Mouse (Mus musculus) myocyte (in vitro differentiated cells): ENCODE results near the gene Rab11fip4. TPM values are rescaled to one million over a fixed set of nuclear protein-coding genes. Genes with fewer than 3 reads are reported as not detected.

Source experiments
- H3K27me3 ChIP-seq: one replicate; pipeline ENCODE4 v1.6.1; 2011; ENCODE audit not compliant: control insufficient read depth, insufficient read depth, insufficient read length
- H3K36me3 ChIP-seq: one replicate; pipeline ENCODE4 v1.6.1; 2011; ENCODE audit not compliant: control insufficient read depth, insufficient read depth
- H3K4me2 ChIP-seq: one replicate; pipeline ENCODE4 v1.6.1; 2011; ENCODE audit warnings: low read depth, control low read depth
- H3K4me3 ChIP-seq: one replicate; pipeline ENCODE4 v1.5.1; 2011; ENCODE audit warnings: mild to moderate bottlenecking, control low read depth, moderate library complexity
- H3K79me2 ChIP-seq: one replicate; pipeline ENCODE4 v1.6.1; 2011; ENCODE audit not compliant: control insufficient read depth, insufficient read depth
- H3ac ChIP-seq: one replicate; pipeline ENCODE4 v1.6.1; 2011; ENCODE audit not compliant: control insufficient read depth, insufficient read length
- CEBPB ChIP-seq: IDR thresholded peaks from 2 replicates; pipeline ENCODE4 v1.6.1; 2011; ENCODE audit warnings: mild to moderate bottlenecking, moderate library complexity; ENCODE audit not compliant: poor library complexity, insufficient read depth, severe bottlenecking
- E2F4 ChIP-seq: IDR thresholded peaks from one replicate; pipeline ENCODE4 v1.6.1; 2011; ENCODE audit warnings: mild to moderate bottlenecking, control low read depth, moderate library complexity; ENCODE audit not compliant: insufficient read depth
- MAX ChIP-seq: IDR thresholded peaks from one replicate; pipeline ENCODE4 v1.6.1; 2011; ENCODE audit warnings: low read depth, mild to moderate bottlenecking, control low read depth
- MYOD1 ChIP-seq, 3 experiments: IDR thresholded peaks; one replicate each; pipeline ENCODE4 v1.6.1; 2011; ENCODE audit warnings: control low read depth in 2 of 3, low read depth in 2 of 3, mild to moderate bottlenecking in 2 of 3, moderate library complexity in 1 of 3; ENCODE audit not compliant: insufficient read length in 2 of 3, control insufficient read depth in 1 of 3
- MYOG ChIP-seq, 3 experiments: IDR thresholded peaks; one replicate each; pipeline ENCODE4 v1.6.1; 2011; ENCODE audit warnings: control low read depth in 2 of 3, low read depth in 2 of 3, mild to moderate bottlenecking in 2 of 3; ENCODE audit not compliant: insufficient read length in 2 of 3, control insufficient read depth in 1 of 3, insufficient read depth in 1 of 3
- POLR2A ChIP-seq: IDR thresholded peaks from one replicate; pipeline ENCODE4 v1.6.1; 2011; ENCODE audit warnings: low read depth, mild to moderate bottlenecking, control low read depth, moderate library complexity; ENCODE audit not compliant: insufficient read length
- POLR2AphosphoS2 ChIP-seq: IDR thresholded peaks from one replicate; pipeline ENCODE4 v1.6.1; 2011; ENCODE audit warnings: low read depth, control low read depth; ENCODE audit not compliant: insufficient read length
- REST ChIP-seq: IDR thresholded peaks from one replicate; pipeline ENCODE4 v1.6.1; 2011; ENCODE audit warnings: mild to moderate bottlenecking, control low read depth, moderate library complexity; ENCODE audit not compliant: insufficient read depth, insufficient read length
- SRF ChIP-seq: IDR thresholded peaks from one replicate; pipeline ENCODE4 v1.6.1; 2011; ENCODE audit warnings: low read depth; ENCODE audit not compliant: control insufficient read depth, insufficient read length
- TCF12 ChIP-seq: IDR thresholded peaks from one replicate; pipeline ENCODE4 v1.6.1; 2011; ENCODE audit warnings: mild to moderate bottlenecking, control low read depth; ENCODE audit not compliant: poor library complexity, insufficient read depth, severe bottlenecking
- TCF3 ChIP-seq: IDR thresholded peaks from one replicate; pipeline ENCODE4 v1.6.1; 2011; ENCODE audit warnings: low read depth, control low read depth; ENCODE audit not compliant: insufficient read length
- USF1 ChIP-seq: IDR thresholded peaks from one replicate; pipeline ENCODE4 v1.6.1; 2011; ENCODE audit warnings: low read depth, mild to moderate bottlenecking, control low read depth, moderate library complexity
- polyA plus RNA-seq: library from polyadenylated mRNA; unstranded; fragments of >200 nt; fragmentation: generic; extraction: Trizol; gene quantifications from one replicate; pipeline ENCODE4 v1.2.1, GENCODE M21; 2012; ENCODE audit warnings: missing spikeins

Rab11fip4 gene
- polyA plus RNA-seq, 1 experiment: 0.04 TPM

DNA sequence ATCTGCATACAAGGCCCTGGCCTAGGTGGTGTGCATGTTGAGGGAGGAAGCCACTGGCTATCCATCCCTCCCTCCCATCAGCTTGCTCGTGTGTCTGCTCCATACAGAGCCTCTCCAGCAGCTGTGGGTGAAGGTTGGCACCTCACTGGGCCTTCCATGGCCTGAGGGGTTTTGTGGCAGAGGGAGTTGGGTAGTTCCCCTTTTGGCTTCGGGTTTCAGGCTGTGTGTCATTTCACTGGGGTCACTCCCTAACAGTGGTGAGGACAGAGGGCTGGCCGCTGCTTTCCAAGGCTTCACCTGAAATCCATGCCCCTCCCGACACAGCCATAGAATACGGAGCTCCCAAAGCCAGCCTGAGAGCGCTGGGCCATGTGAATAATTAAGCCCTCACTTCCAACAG, 78.2 kb downstream of the Rab11fip4 start:
- Histone ChIP-seq H3K79me2 (no peaks in the 10 kb centered on the region), H3ac (no peak overlapping the region), H3K27me3 (peaks cover 9% of the 10 kb centered on the region), H3K4me2 (no peak overlapping the region), H3K4me3 (no peak overlapping the region), H3K36me3 (no peaks in the 10 kb centered on the region)
- TF ChIP-seq TCF12 (no peak), MAX (no peak), POLR2AphosphoS2 (no peak), USF1 (no peak), TCF3 (no peak), MYOD1 (IDR thresholded peaks at IDR 0.05; ENCODE audit: control insufficient read depth in 1 of 3, insufficient read length in 2 of 3, low read depth in 2 of 3) (no peak)

DNA sequence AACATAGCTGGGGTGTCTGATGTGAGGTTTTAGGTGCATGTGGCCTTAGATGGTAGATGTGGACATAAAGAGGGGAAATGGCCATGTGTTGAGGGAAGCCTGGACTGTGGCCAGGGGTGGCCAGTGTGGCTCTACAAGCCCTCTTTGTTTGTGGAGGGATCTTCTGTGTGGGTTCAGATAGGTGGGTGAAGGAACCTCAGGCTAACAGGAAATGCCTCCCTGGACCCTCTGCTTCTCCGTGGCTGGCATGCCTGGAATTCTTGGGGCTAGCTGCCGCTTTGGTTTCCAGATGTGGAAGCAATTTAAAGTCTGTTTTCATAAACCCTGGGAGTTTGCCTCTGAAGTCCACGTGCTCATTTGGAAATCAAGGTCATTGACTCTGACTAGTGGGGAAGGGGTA, 78.9 kb downstream of the Rab11fip4 start:
- Histone ChIP-seq H3K27me3 (peaks cover 9% of the 10 kb centered on the region), H3ac (no peak overlapping the region), H3K79me2 (no peaks in the 10 kb centered on the region), H3K36me3 (no peaks in the 10 kb centered on the region), H3K4me2 (no peak overlapping the region), H3K4me3 (no peak overlapping the region)
- TF ChIP-seq E2F4 (no peak), MYOD1 (IDR thresholded peaks at IDR 0.05; ENCODE audit: control insufficient read depth in 1 of 3, insufficient read length in 2 of 3, low read depth in 2 of 3) (no peak), MAX (no peak), POLR2AphosphoS2 (no peak), POLR2A (no peak), TCF12 (no peak), TCF3 (no peak), USF1 (no peak), SRF (no peak), MYOG (IDR thresholded peaks at IDR 0.05; ENCODE audit: control insufficient read depth in 1 of 3, insufficient read depth in 1 of 3, insufficient read length in 2 of 3, low read depth in 2 of 3) (no peak), REST (no peak), CEBPB (no peak)

DNA sequence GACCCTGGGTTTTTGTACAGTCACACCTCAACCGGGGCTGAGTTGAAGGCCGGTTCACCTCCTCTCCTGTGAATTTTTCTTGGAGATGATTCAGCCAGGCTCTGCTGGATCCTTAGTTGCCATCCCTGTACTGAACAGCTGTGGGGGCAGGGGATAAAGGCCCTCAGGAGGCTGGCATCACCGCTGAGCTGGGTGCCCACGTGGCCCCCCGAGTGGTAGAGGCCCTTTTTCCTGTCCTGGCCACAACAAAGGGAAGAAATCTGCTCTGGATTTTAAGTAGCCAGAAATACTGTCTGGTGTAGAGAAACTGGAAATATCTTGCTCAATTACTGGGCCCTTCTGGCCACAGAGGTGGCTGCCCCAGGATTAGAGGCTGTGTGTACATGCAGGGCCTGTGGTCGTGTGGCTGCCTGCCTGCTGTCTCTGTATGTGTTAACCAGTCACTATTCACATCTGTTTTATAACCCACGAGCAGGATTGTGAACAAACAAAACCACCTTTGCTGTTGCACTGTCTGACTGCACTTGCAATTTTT, 79.5 kb downstream of the Rab11fip4 start:
- Histone ChIP-seq H3K4me2 (no peak overlapping the region), H3ac (no peak overlapping the region), H3K4me3 (no peak overlapping the region), H3K27me3 (peaks cover 9% of the 10 kb centered on the region), H3K36me3 (no peaks in the 10 kb centered on the region), H3K79me2 (no peaks in the 10 kb centered on the region)
- TF ChIP-seq SRF (no peak), POLR2AphosphoS2 (no peak), USF1 (no peak), TCF12 (no peak), MAX (no peak), MYOD1 (IDR thresholded peaks at IDR 0.05; ENCODE audit: control insufficient read depth in 1 of 3, insufficient read length in 2 of 3, low read depth in 2 of 3) (no peak), POLR2A (no peak), CEBPB (no peak), E2F4 (no peak), REST (no peak), TCF3 (no peak)

DNA sequence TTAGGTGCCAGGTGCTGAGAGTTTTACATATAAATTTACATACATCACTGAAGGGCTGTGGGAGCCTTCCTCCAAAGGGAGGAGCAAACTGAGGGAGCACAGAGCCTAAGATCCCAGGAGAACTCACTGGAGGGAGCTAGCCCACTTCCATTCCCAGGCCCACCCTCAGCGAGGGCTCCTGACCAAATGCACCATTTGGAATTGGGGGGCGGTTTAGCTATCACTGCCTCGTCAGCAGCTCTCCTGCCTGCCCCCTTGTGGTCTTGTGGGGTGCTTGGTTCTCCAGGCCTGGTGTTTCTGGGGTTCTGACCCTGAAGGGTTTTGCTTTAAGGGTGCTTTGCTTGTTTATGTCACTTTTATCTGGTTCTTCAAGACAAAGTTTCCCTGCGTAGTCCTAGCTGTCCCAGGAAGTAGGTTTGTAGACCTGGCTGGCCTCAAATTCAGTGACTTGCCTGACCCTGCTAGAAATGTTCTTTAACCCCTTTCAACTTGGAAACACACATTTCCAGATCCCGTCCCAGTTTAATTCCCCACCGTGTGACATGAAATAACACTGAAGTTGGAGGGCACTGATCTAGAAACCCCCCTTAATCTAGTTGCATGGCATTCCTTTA, 80.8 kb downstream of the Rab11fip4 start:
- H3K79me2 ChIP-seq: no peaks in the 10 kb centered on the region
- H3K27me3 ChIP-seq: peaks cover 8% of the 10 kb centered on the region
- TF ChIP-seq REST: no peak
- no peak for TF ChIP-seq CEBPB
- H3K4me2 ChIP-seq: no peak overlapping the region
- no peaks in the 10 kb centered on the region for H3K36me3 ChIP-seq
- no peak overlapping the region for H3ac ChIP-seq
- no peak overlapping the region for H3K4me3 ChIP-seq

DNA sequence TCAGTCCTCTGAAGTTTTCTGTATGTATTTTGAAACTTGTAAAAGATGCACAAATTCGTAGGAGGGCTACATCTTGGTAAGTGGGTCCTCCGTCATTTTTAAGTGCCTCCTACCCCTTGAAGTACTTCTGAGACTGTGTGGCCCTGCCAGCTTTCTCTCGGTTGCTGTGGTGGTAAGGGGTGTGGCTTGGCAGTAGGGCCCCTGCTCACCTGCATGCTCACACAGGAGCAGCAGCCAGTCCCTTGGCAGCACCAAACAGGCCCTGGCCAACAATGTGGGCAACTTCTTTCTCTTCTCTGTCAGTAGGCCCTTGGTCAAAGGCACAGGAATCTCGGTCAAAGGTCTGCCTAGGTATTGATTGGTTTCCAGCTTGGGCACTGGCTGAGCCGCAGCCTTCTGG, 82.1 kb downstream of the Rab11fip4 start:
- Histone ChIP-seq H3K4me3 (no peak overlapping the region), H3K79me2 (no peaks in the 10 kb centered on the region), H3K36me3 (no peaks in the 10 kb centered on the region), H3K27me3 (peaks cover 21% of the 10 kb centered on the region), H3K4me2 (no peak overlapping the region), H3ac (no peak overlapping the region)
- TF ChIP-seq POLR2A (no peak), MYOD1 (IDR thresholded peaks at IDR 0.05; ENCODE audit: control insufficient read depth in 1 of 3, insufficient read length in 2 of 3, low read depth in 2 of 3) (no peak)

DNA sequence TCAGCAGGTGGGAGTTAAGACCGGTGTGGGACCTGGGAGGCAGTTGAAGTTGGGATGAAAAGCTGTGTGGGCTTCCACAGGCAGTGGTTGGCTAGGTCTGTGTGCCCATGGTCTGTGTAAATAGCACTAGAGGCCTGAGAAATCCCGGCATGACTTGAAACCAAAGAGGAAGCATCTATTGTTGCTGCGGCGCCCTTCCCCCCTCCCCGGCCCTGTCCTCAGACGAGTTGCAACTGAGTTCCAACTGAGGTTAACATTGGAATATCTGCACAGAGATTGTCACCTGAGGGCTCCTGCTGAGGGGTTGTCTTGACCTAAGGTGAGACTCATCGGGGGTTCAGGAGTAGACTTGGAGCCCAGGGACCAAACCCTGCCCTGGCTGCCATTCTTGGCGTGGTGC, 82.7 kb downstream of the Rab11fip4 start:
- no peaks in the 10 kb centered on the region for H3K79me2 ChIP-seq
- H3K4me2 ChIP-seq: no peak overlapping the region
- H3K27me3 ChIP-seq: peaks cover 27% of the 10 kb centered on the region
- H3K4me3 ChIP-seq: no peak overlapping the region
- H3ac ChIP-seq: no peak overlapping the region
- no peaks in the 10 kb centered on the region for H3K36me3 ChIP-seq
- TF ChIP-seq POLR2A: no peak
- TF ChIP-seq SRF: no peak
- no peak for TF ChIP-seq E2F4
- TF ChIP-seq MAX: no peak
- TF ChIP-seq TCF3: no peak
- no peak for TF ChIP-seq USF1
- no peak for TF ChIP-seq POLR2AphosphoS2
- TF ChIP-seq CEBPB: no peak
- no peak for TF ChIP-seq MYOG (IDR thresholded peaks at IDR 0.05; ENCODE audit: control insufficient read depth in 1 of 3, insufficient read depth in 1 of 3, insufficient read length in 2 of 3, low read depth in 2 of 3)
- no peak for TF ChIP-seq MYOD1 (IDR thresholded peaks at IDR 0.05; ENCODE audit: control insufficient read depth in 1 of 3, insufficient read length in 2 of 3, low read depth in 2 of 3)
- no peak for TF ChIP-seq REST
